Mouse (Mus musculus): ENCODE measurements at regions not wholly inside any gene's neighbourhood (a gene's known extent, or its start where the extent isn't known, plus 50 kb on each side); places are given as distances from the start of the nearest gene placed in this dataset.

GRCm38 (mm10) chr5:102290866-102291265, 190.3 kb upstream of the Arhgap24 start:
- DNase-seq (ENCODE audit: low spot score): no peak

- DNase-seq (ENCODE audit: low spot score): no peak
Measured at GRCm38 (mm10) chr5:102295564-102295963, 185.6 kb upstream of the Arhgap24 start.

- DNase-seq (ENCODE audit: low spot score): no peak
Measured at GRCm38 (mm10) chr5:102306309-102306708, 174.9 kb upstream of the Arhgap24 start.

GRCm38 (mm10) chr5:102306718-102307117, 174.5 kb upstream of the Arhgap24 start:
- no peak for DNase-seq (ENCODE audit: low spot score)

- DNase-seq (ENCODE audit: low spot score): no peak
Measured at GRCm38 (mm10) chr5:102311570-102311969, 169.6 kb upstream of the Arhgap24 start.

GRCm38 (mm10) chr5:102328197-102328784, 152.9 kb upstream of the Arhgap24 start:
- DNase-seq (ENCODE audit: low spot score): no peak

GRCm38 (mm10) chr5:102333894-102334293, 147.3 kb upstream of the Arhgap24 start:
- DNase-seq (ENCODE audit: low spot score): no peak

- DNase-seq (ENCODE audit: low spot score): no peak
Measured at GRCm38 (mm10) chr5:102334442-102335197, 146.6 kb upstream of the Arhgap24 start.

GRCm38 (mm10) chr5:102366481-102366880, 114.7 kb upstream of the Arhgap24 start:
- DNase-seq (ENCODE audit: low spot score): no peak

- DNase-seq (ENCODE audit: low spot score): peak; percentile 72
Measured at GRCm38 (mm10) chr5:102373309-102373971, 107.8 kb upstream of the Arhgap24 start.

- no peak for DNase-seq (ENCODE audit: low spot score)
Measured at GRCm38 (mm10) chr5:102373972-102374755, 107.0 kb upstream of the Arhgap24 start.

- DNase-seq (ENCODE audit: low spot score): no peak
Measured at GRCm38 (mm10) chr5:102375339-102375738, 105.9 kb upstream of the Arhgap24 start.

GRCm38 (mm10) chr5:102393941-102394340, 87.2 kb upstream of the Arhgap24 start:
- no peak for DNase-seq (ENCODE audit: low spot score)

GRCm38 (mm10) chr5:102395608-102396146, 85.5 kb upstream of the Arhgap24 start:
- no peak for DNase-seq (ENCODE audit: low spot score)

GRCm38 (mm10) chr5:102399006-102399405, 82.2 kb upstream of the Arhgap24 start:
- DNase-seq (ENCODE audit: low spot score): no peak

- DNase-seq (ENCODE audit: low spot score): no peak
Measured at GRCm38 (mm10) chr5:102417642-102418041, 63.5 kb upstream of the Arhgap24 start.

- peak; percentile 76 for DNase-seq (ENCODE audit: low spot score)
Measured at GRCm38 (mm10) chr5:102419089-102419488, 62.1 kb upstream of the Arhgap24 start.

GRCm38 (mm10) chr5:102424636-102425242, 56.5 kb upstream of the Arhgap24 start:
- no peak for DNase-seq (ENCODE audit: low spot score)

- peak; percentile 11 for DNase-seq (ENCODE audit: low spot score)
Measured at GRCm38 (mm10) chr5:102428310-102428709, 52.9 kb upstream of the Arhgap24 start.
